Mouse (Mus musculus) spleen, adult 2 months (tissue): ENCODE data around the gene Slc4a7.

Experiments used
- CTCF ChIP-seq: fragments of 200-500 bp; IDR thresholded peaks from 2 replicates; pipeline ENCODE4 v1.5.1; 2011; ENCODE audit warnings: mild to moderate bottlenecking, inconsistent platforms; ENCODE audit not compliant: insufficient read depth, insufficient read length, insufficient replicate concordance; ENCODE audit errors: extremely low read depth
- POLR2A ChIP-seq: fragments of 200-500 bp; IDR thresholded peaks from 2 replicates; pipeline ENCODE4 v1.6.1; 2011; ENCODE audit warnings: low read depth, low read length, inconsistent platforms

- no peak for TF ChIP-seq POLR2A
- no peak for TF ChIP-seq CTCF
Measured at GRCm38 (mm10) chr14:14803921-14804517, 101.9 kb downstream of the Slc4a7 start.
